Mouse (Mus musculus): ENCODE measurements around the gene Snx18.

- TF ChIP-seq USF1 (IDR thresholded peaks at IDR 0.05; ENCODE audit: low read depth) (no peak), TCF12 (IDR thresholded peaks at IDR 0.05; ENCODE audit: insufficient read depth, poor library complexity, severe bottlenecking) (no peak)
Measured at GRCm38 (mm10) chr13:113592703-113593200, 25.6 kb downstream of the Snx18 start.
